8 mouse cellular contexts compared by ENCODE assay signal in the genomic region with DNA sequence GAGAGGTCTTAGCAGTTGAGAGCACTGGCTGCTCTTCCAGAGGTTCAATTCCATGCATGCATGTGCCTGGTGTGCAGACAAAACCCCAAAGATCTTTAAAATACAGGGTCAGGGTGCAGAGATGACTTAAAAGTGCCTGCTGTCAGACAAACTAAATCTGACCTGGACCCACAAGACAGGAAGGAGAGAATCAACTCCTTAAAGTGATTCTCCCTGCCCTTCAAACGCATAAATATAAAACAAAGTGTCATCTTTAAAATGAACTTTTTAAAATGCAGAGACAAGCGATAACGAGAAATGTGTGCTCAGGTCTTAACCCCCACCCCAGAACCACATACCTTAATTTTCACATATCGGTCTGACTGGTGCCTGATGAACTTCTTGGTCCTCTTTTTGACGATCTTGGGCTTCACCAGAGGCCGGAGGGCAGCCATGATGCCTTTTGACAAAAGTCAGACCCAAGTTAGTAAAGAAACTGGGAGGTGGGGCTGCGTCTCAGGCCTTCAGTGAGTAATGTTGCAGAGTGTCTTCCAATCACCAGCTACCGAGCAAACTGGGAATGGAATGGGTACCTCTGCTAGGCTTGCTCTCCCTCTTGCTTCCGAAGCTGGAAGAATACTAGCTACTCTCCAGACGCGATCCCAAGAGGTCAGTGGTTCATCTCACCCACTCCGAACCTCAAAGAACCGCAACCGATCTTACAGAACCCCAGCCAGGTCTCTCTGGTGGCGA. TPM values are rescaled to one million over a fixed set of nuclear protein-coding genes. Genes with fewer than 3 reads are reported as not detected.
DNase-seq lines count a peak whose midpoint lies in the region; ATAC-seq and TF ChIP-seq lines count a peak whose summit lies in the region.

No protein-coding gene starts in this region.

- TF ChIP-seq CTCF in liver, postnatal 0 days (IDR thresholded peaks at IDR 0.05; ENCODE audit: low read depth): no peak

- H3K4me3 ChIP-seq in heart, embryonic 13.5 days: peak overlapping the region; percentile 90
- H3K4me3 ChIP-seq in ES-E14 (ENCODE audit: insufficient read depth in 1 of 2, low read depth in 1 of 2, low read length in 2 of 2, poor library complexity in 1 of 2, severe bottlenecking in 1 of 2): peak overlapping the region; percentile 91 to 93
- H3K4me3 ChIP-seq in forebrain, embryonic 12.5 days (replicated peaks): peak overlapping the region; percentile 84
- H3K4me3 ChIP-seq in liver, postnatal 0 days (ENCODE audit: low read depth, low read length): peak overlapping the region; percentile 91

- intact Hi-C loops in heart, postnatal 10 days (cut with DNase I): no loop called here

- ATAC-seq in heart, embryonic 13.5 days (ENCODE audit: extremely low read depth, insufficient number of reproducible peaks, low FRiP score, low TSS enrichment): no peak
- no peak for ATAC-seq in forebrain, embryonic 12.5 days (ENCODE audit: low FRiP score)
- no peak for ATAC-seq in liver, postnatal 0 days

- H3K27ac ChIP-seq in heart, embryonic 13.5 days (replicated peaks): peak overlapping the region; percentile 96
- H3K27ac ChIP-seq in ES-E14 (ENCODE audit: insufficient read depth, low read depth, low read length, poor library complexity, severe bottlenecking): peak overlapping the region; percentile 95
- peak overlapping the region; percentile 97 for H3K27ac ChIP-seq in forebrain, embryonic 12.5 days
- peak overlapping the region; percentile 91 for H3K27ac ChIP-seq in liver, postnatal 0 days (ENCODE audit: low read depth)

- peaks cover 30% of the 10 kb centered on the region for H3K4me1 ChIP-seq in heart, embryonic 13.5 days
- H3K4me1 ChIP-seq in ES-E14 (ENCODE audit: control insufficient read depth in 2 of 2, insufficient read depth in 2 of 2, low read length in 2 of 2, poor library complexity in 1 of 2): peaks cover 0 to 11% of the 10 kb centered on the region in 2 experiments; a peak in 2 of 4 replicates
- peaks cover 23% of the 10 kb centered on the region for H3K4me1 ChIP-seq in forebrain, embryonic 12.5 days
- H3K4me1 ChIP-seq in liver, postnatal 0 days (ENCODE audit: insufficient read depth): peaks cover 18% of the 10 kb centered on the region

- H3K9me3 ChIP-seq in heart, embryonic 13.5 days: no peaks in the 10 kb centered on the region
- H3K9me3 ChIP-seq in ES-E14 (ENCODE audit: control insufficient read depth, insufficient read depth, low read depth, low read length): no peaks in the 10 kb centered on the region
- no peaks in the 10 kb centered on the region for H3K9me3 ChIP-seq in forebrain, embryonic 12.5 days
- H3K9me3 ChIP-seq in liver, postnatal 0 days (ENCODE audit: low read length): no peaks in the 10 kb centered on the region

- 2% methylated on average over 15 of the region's 15 CpGs for WGBS in heart, embryonic 13.5 days
- 3% methylated on average over 15 of the region's 15 CpGs for WGBS in forebrain, embryonic 12.5 days
- WGBS in liver, postnatal 0 days (ENCODE audit: insufficient replicate concordance): 2% methylated on average over 15 of the region's 15 CpGs

- no peak for TF ChIP-seq EP300 in liver, postnatal 0 days (IDR thresholded peaks at IDR 0.05; ENCODE audit: low read depth)

- no peak for DNase-seq in heart, postnatal 10 days
- no peak for DNase-seq in ES-E14 (ENCODE audit: low read depth, low spot score)
- DNase-seq in liver, postnatal 0 days: no peak
- DNase-seq in cerebellum, postnatal 36 days: no peak
- no peak for DNase-seq in layer of hippocampus, postnatal 36 days
- DNase-seq in gastrocnemius, adult 8-10 months (ENCODE audit: low spot score in 2 of 2): no peak

- H3K4me2 ChIP-seq in heart, embryonic 13.5 days: peak overlapping the region; percentile 73
- peak overlapping the region; percentile 82 for H3K4me2 ChIP-seq in forebrain, embryonic 12.5 days
- peak overlapping the region; percentile 73 for H3K4me2 ChIP-seq in liver, postnatal 0 days (ENCODE audit: low read depth, low read length)

- peaks cover 49% of the 10 kb centered on the region for H3K36me3 ChIP-seq in heart, embryonic 13.5 days
- H3K36me3 ChIP-seq in ES-E14 (ENCODE audit: control insufficient read depth, insufficient read depth, low read length, poor library complexity, severe bottlenecking): peaks cover 36% of the 10 kb centered on the region
- H3K36me3 ChIP-seq in forebrain, embryonic 12.5 days (replicated peaks): peaks cover 48% of the 10 kb centered on the region
- H3K36me3 ChIP-seq in liver, postnatal 0 days (replicated peaks; ENCODE audit: insufficient read depth, low read length): peaks cover 28% of the 10 kb centered on the region

- in situ Hi-C loops in ES-E14 (cut with MboI; ENCODE audit: low sequenced_read_pairs in 2 of 2, unreplicated experiment in 2 of 2): no loop called here

- H3K9ac ChIP-seq in heart, embryonic 13.5 days: peak overlapping the region; percentile 98
- H3K9ac ChIP-seq in ES-E14 (ENCODE audit: insufficient read depth, low read depth, low read length, poor library complexity, severe bottlenecking): peak overlapping the region; percentile 99
- H3K9ac ChIP-seq in forebrain, embryonic 12.5 days: peak overlapping the region; percentile 99
- H3K9ac ChIP-seq in liver, postnatal 0 days (replicated peaks): peak overlapping the region; percentile 98

- no peaks in the 10 kb centered on the region for H3K27me3 ChIP-seq in heart, embryonic 13.5 days (replicated peaks)
- no peaks in the 10 kb centered on the region for H3K27me3 ChIP-seq in forebrain, embryonic 12.5 days
- H3K27me3 ChIP-seq in liver, postnatal 0 days (ENCODE audit: insufficient read depth, low read length): no peaks in the 10 kb centered on the region

TF ChIP-seq in ES-E14, 5 proteins besides CTCF, POLR2A, EP300 and RAD21:
- TF ChIP-seq CHD2 (IDR thresholded peaks at IDR 0.05; ENCODE audit: low read depth, low read length) (no peak), MAFK (IDR thresholded peaks at IDR 0.05; ENCODE audit: insufficient read depth, low read depth, low read length) (no peak), ZC3H11A (IDR thresholded peaks at IDR 0.05; ENCODE audit: borderline replicate concordance, low read depth, low read length) (no peak), ZNF384 (IDR thresholded peaks at IDR 0.05; ENCODE audit: low read depth, low read length) (no peak), HCFC1 (IDR thresholded peaks at IDR 0.05; ENCODE audit: borderline replicate concordance, insufficient read depth, low read length) (no peak)

RNA-seq across cellular contexts. Expression of gene Rpl32, which starts 0.9 kb away (rescaled TPM):
- polyA plus RNA-seq in heart, embryonic 13.5 days (2015; fragmentation: Nextera tagmentation; extraction: Ambion mirVana): 1,371 and 1,440 TPM in 2 replicates
- total RNA-seq in heart, postnatal 10 days (2021): 100 to 1,000 TPM; 842 to 867 TPM
- total RNA-seq in ES-E14 (2012; rRNA removed): 2,783 and 3,173 TPM in 2 replicates
- 1,718 and 1,828 TPM in 2 replicates for polyA plus RNA-seq in forebrain, embryonic 12.5 days (2016; fragmentation: Nextera tagmentation; extraction: Ambion mirVana)
- polyA plus RNA-seq in liver, postnatal 0 days (2015; fragmentation: Nextera tagmentation; extraction: Ambion mirVana): 1,354 and 1,414 TPM in 2 replicates
- 100 to 1,000 TPM; 464 to 470 TPM for total RNA-seq in layer of hippocampus, postnatal 36 days (2021)
- 100 to 1,000 TPM; 581 to 694 (median 621) TPM for total RNA-seq in gastrocnemius, adult 8-10 months (2022)

RNA-seq across cellular contexts. Expression of gene Efcab12, which starts 30.6 kb away (rescaled TPM):
- 0.46 and 0.53 TPM in 2 replicates for polyA plus RNA-seq in heart, embryonic 13.5 days (2015; fragmentation: Nextera tagmentation; extraction: Ambion mirVana)
- total RNA-seq in heart, postnatal 10 days (2021): under 1 TPM; 0.79 TPM
- total RNA-seq in ES-E14 (2012; rRNA removed): 1.3 and 1.4 TPM in 2 replicates
- polyA plus RNA-seq in forebrain, embryonic 12.5 days (2016; fragmentation: Nextera tagmentation; extraction: Ambion mirVana): 1.7 and 2.3 TPM in 2 replicates
- 0.11 TPM in 1 of 2 replicates, not detected in the other for polyA plus RNA-seq in liver, postnatal 0 days (2015; fragmentation: Nextera tagmentation; extraction: Ambion mirVana)
- total RNA-seq in layer of hippocampus, postnatal 36 days (2021): 1 to 10 TPM; 4.0 to 4.7 TPM
- under 1 TPM in 3 of 4 experiments, not detected in 1; 0.12 to 0.29 (median 0.15) TPM for total RNA-seq in gastrocnemius, adult 8-10 months (2022)

RNA-seq across cellular contexts. Expression of gene Cand2, which starts 33.3 kb away (rescaled TPM):
- 51.2 and 52.5 TPM in 2 replicates for polyA plus RNA-seq in heart, embryonic 13.5 days (2015; fragmentation: Nextera tagmentation; extraction: Ambion mirVana)
- 10 to 100 TPM; 73.0 to 87.4 TPM for total RNA-seq in heart, postnatal 10 days (2021)
- total RNA-seq in ES-E14 (2012; rRNA removed): 10.7 and 10.8 TPM in 2 replicates
- polyA plus RNA-seq in forebrain, embryonic 12.5 days (2016; fragmentation: Nextera tagmentation; extraction: Ambion mirVana): 40.8 and 43.1 TPM in 2 replicates
- polyA plus RNA-seq in liver, postnatal 0 days (2015; fragmentation: Nextera tagmentation; extraction: Ambion mirVana): 0.59 and 0.61 TPM in 2 replicates
- 1 to 10 TPM; 3.1 to 3.2 TPM for total RNA-seq in layer of hippocampus, postnatal 36 days (2021)
- 10 to 100 TPM; 63.6 to 80.2 (median 77.4) TPM for total RNA-seq in gastrocnemius, adult 8-10 months (2022)

RNA-seq across cellular contexts. Expression of gene Tmem40, which starts 45.4 kb away (rescaled TPM):
- 1.5 and 2.2 TPM in 2 replicates for polyA plus RNA-seq in heart, embryonic 13.5 days (2015; fragmentation: Nextera tagmentation; extraction: Ambion mirVana)
- total RNA-seq in heart, postnatal 10 days (2021): under 1 TPM; 0.60 TPM
- 18.4 and 21.9 TPM in 2 replicates for total RNA-seq in ES-E14 (2012; rRNA removed)
- 0.87 and 1.1 TPM in 2 replicates for polyA plus RNA-seq in forebrain, embryonic 12.5 days (2016; fragmentation: Nextera tagmentation; extraction: Ambion mirVana)
- polyA plus RNA-seq in liver, postnatal 0 days (2015; fragmentation: Nextera tagmentation; extraction: Ambion mirVana): 18.9 and 21.2 TPM in 2 replicates
- under 1 TPM; 0.40 to 0.71 TPM for total RNA-seq in layer of hippocampus, postnatal 36 days (2021)
- under 1 TPM in 3 of 4 experiments, not detected in 1; 0.36 to 0.58 (median 0.41) TPM for total RNA-seq in gastrocnemius, adult 8-10 months (2022)

RNA-seq across cellular contexts. Expression of gene Mbd4, which starts 45.5 kb away (rescaled TPM):
- polyA plus RNA-seq in heart, embryonic 13.5 days (2015; fragmentation: Nextera tagmentation; extraction: Ambion mirVana): 8.7 and 10.4 TPM in 2 replicates
- 1 to 10 TPM; 2.6 to 3.5 TPM for total RNA-seq in heart, postnatal 10 days (2021)
- total RNA-seq in ES-E14 (2012; rRNA removed): 15.1 and 18.8 TPM in 2 replicates
- 28.7 TPM in 2 replicates for polyA plus RNA-seq in forebrain, embryonic 12.5 days (2016; fragmentation: Nextera tagmentation; extraction: Ambion mirVana)
- polyA plus RNA-seq in liver, postnatal 0 days (2015; fragmentation: Nextera tagmentation; extraction: Ambion mirVana): 4.1 and 4.6 TPM in 2 replicates
- total RNA-seq in layer of hippocampus, postnatal 36 days (2021): 1 to 10 TPM; 5.0 to 6.8 TPM
- total RNA-seq in gastrocnemius, adult 8-10 months (2022): 1 to 10 TPM in 2 of 4 experiments, under 1 TPM in 2; 0.80 to 1.2 (median 1.0) TPM
